Mouse (Mus musculus): ENCODE results near the gene Nyx. TPM values are rescaled to one million over a fixed set of nuclear protein-coding genes. Genes with fewer than 3 reads are reported as not detected.

The Nyx gene
- total and polyA plus RNA-seq, 2 experiments from 2014 or later: 0.32 to 0.33 TPM

GRCm38 (mm10) chrX:13471925-13472324 is 6.0 kb downstream of the Nyx start:
- 72% methylated on average over 3 of the region's 3 CpGs for WGBS
- Histone ChIP-seq H3K4me1 (ENCODE audit: insufficient read depth, low read length) (no peaks in the 10 kb centered on the region), H3K9me3 (ENCODE audit: low read length) (no peaks in the 10 kb centered on the region), H3K4me2 (ENCODE audit: low read depth, low read length, poor library complexity, severe bottlenecking) (no peak overlapping the region), H3K9ac (replicated peaks; ENCODE audit: low read length, poor library complexity, severe bottlenecking) (no peak overlapping the region), H3K4me3 (ENCODE audit: low read depth, low read length) (no peak overlapping the region), H3K27me3 (ENCODE audit: insufficient read depth, low read length) (no peaks in the 10 kb centered on the region), H3K36me3 (ENCODE audit: insufficient read depth, low read length) (no peaks in the 10 kb centered on the region), H3K27ac (ENCODE audit: low read depth, low read length) (no peak overlapping the region)
- no peak for TF ChIP-seq CTCF (IDR thresholded peaks at IDR 0.05)
- ATAC-seq (ENCODE audit: low FRiP score) (no peak), DNase-seq (ENCODE audit: low spot score) (no peak)

- no peak for TF ChIP-seq CTCF (IDR thresholded peaks at IDR 0.05)
- H3K9me3 ChIP-seq (ENCODE audit: low read length): no peaks in the 10 kb centered on the region
- ATAC-seq (ENCODE audit: low FRiP score): no peak
- H3K27me3 ChIP-seq (ENCODE audit: insufficient read depth, low read length): no peaks in the 10 kb centered on the region
- no peaks in the 10 kb centered on the region for H3K4me1 ChIP-seq (ENCODE audit: insufficient read depth, low read length)
- DNase-seq (ENCODE audit: low spot score): no peak
- no peak overlapping the region for H3K4me3 ChIP-seq (ENCODE audit: low read depth, low read length)
- no peaks in the 10 kb centered on the region for H3K36me3 ChIP-seq (ENCODE audit: insufficient read depth, low read length)
- no peak overlapping the region for H3K27ac ChIP-seq (ENCODE audit: low read depth, low read length)
- H3K9ac ChIP-seq (replicated peaks; ENCODE audit: low read length, poor library complexity, severe bottlenecking): no peak overlapping the region
- H3K4me2 ChIP-seq (ENCODE audit: low read depth, low read length, poor library complexity, severe bottlenecking): no peak overlapping the region
- WGBS: 90% methylated on average over 4 of the region's 4 CpGs
Observed at GRCm38 (mm10) chrX:13472751-13473225, 6.9 kb downstream of the Nyx start.

- Histone ChIP-seq H3K36me3 (ENCODE audit: insufficient read depth, low read length) (no peaks in the 10 kb centered on the region), H3K4me1 (ENCODE audit: insufficient read depth, low read length) (no peaks in the 10 kb centered on the region), H3K4me2 (ENCODE audit: low read depth, low read length, poor library complexity, severe bottlenecking) (no peak overlapping the region), H3K4me3 (ENCODE audit: low read depth, low read length) (no peak overlapping the region), H3K9me3 (ENCODE audit: low read length) (no peaks in the 10 kb centered on the region), H3K9ac (replicated peaks; ENCODE audit: low read length, poor library complexity, severe bottlenecking) (no peak overlapping the region), H3K27ac (ENCODE audit: low read depth, low read length) (no peak overlapping the region), H3K27me3 (ENCODE audit: insufficient read depth, low read length) (no peaks in the 10 kb centered on the region; the same call in 1 of the 2 replicates)
- TF ChIP-seq CTCF (IDR thresholded peaks at IDR 0.05): no peak
- WGBS: 63% methylated on average over 1 of the region's 1 CpGs
- ATAC-seq (ENCODE audit: low FRiP score): no peak
- DNase-seq (ENCODE audit: low spot score): no peak
Observed at GRCm38 (mm10) chrX:13475382-13475781, 9.5 kb downstream of the Nyx start.

- no peak overlapping the region for H3K4me3 ChIP-seq (ENCODE audit: low read depth, low read length)
- H3K36me3 ChIP-seq (ENCODE audit: insufficient read depth, low read length): no peaks in the 10 kb centered on the region
- no peak overlapping the region for H3K4me2 ChIP-seq (ENCODE audit: low read depth, low read length, poor library complexity, severe bottlenecking)
- H3K4me1 ChIP-seq (ENCODE audit: insufficient read depth, low read length): no peaks in the 10 kb centered on the region
- no peaks in the 10 kb centered on the region; the same call in 1 of the 2 replicates for H3K27me3 ChIP-seq (ENCODE audit: insufficient read depth, low read length)
- no peak overlapping the region for H3K9ac ChIP-seq (replicated peaks; ENCODE audit: low read length, poor library complexity, severe bottlenecking)
- DNase-seq (ENCODE audit: low spot score) (no peak), ATAC-seq (ENCODE audit: low FRiP score) (no peak)
- 0 out of 2 replicates have a peak overlapping the region, but pooled peaks have one; percentile 2 for H3K27ac ChIP-seq (ENCODE audit: low read depth, low read length)
- WGBS: 35% methylated on average over 2 of the region's 2 CpGs
- TF ChIP-seq CTCF (IDR thresholded peaks at IDR 0.05): no peak
- no peaks in the 10 kb centered on the region for H3K9me3 ChIP-seq (ENCODE audit: low read length)
Observed at GRCm38 (mm10) chrX:13477596-13477995, 11.7 kb downstream of the Nyx start.

GRCm38 (mm10) chrX:13478298-13478697 is 12.4 kb downstream of the Nyx start:
- 65% methylated on average over 5 of the region's 5 CpGs for WGBS
- H3K9ac ChIP-seq (replicated peaks; ENCODE audit: low read length, poor library complexity, severe bottlenecking): no peak overlapping the region
- no peaks in the 10 kb centered on the region for H3K9me3 ChIP-seq (ENCODE audit: low read length)
- no peaks in the 10 kb centered on the region; the same call in 1 of the 2 replicates for H3K27me3 ChIP-seq (ENCODE audit: insufficient read depth, low read length)
- H3K27ac ChIP-seq (ENCODE audit: low read depth, low read length): 0 out of 2 replicates have a peak overlapping the region, but pooled peaks have one; percentile 2
- no peaks in the 10 kb centered on the region for H3K4me1 ChIP-seq (ENCODE audit: insufficient read depth, low read length)
- no peak for TF ChIP-seq CTCF (IDR thresholded peaks at IDR 0.05)
- DNase-seq (ENCODE audit: low spot score): no peak
- no peak overlapping the region for H3K4me3 ChIP-seq (ENCODE audit: low read depth, low read length)
- H3K4me2 ChIP-seq (ENCODE audit: low read depth, low read length, poor library complexity, severe bottlenecking): no peak overlapping the region
- ATAC-seq (ENCODE audit: low FRiP score): no peak
- H3K36me3 ChIP-seq (ENCODE audit: insufficient read depth, low read length): no peaks in the 10 kb centered on the region

- no peak for DNase-seq (ENCODE audit: low spot score)
- Histone ChIP-seq H3K4me1 (ENCODE audit: insufficient read depth, low read length) (no peaks in the 10 kb centered on the region), H3K4me3 (ENCODE audit: low read depth, low read length) (no peak overlapping the region), H3K27ac (ENCODE audit: low read depth, low read length) (no peak overlapping the region), H3K9ac (replicated peaks; ENCODE audit: low read length, poor library complexity, severe bottlenecking) (no peak overlapping the region), H3K4me2 (ENCODE audit: low read depth, low read length, poor library complexity, severe bottlenecking) (no peak overlapping the region), H3K27me3 (ENCODE audit: insufficient read depth, low read length) (no peaks in the 10 kb centered on the region; the same call in 1 of the 2 replicates), H3K9me3 (ENCODE audit: low read length) (no peaks in the 10 kb centered on the region), H3K36me3 (ENCODE audit: insufficient read depth, low read length) (no peaks in the 10 kb centered on the region)
- no peak for TF ChIP-seq CTCF (IDR thresholded peaks at IDR 0.05)
- ATAC-seq (ENCODE audit: low FRiP score): no peak
Observed at GRCm38 (mm10) chrX:13479570-13479969, 13.7 kb downstream of the Nyx start.

Data from midbrain, postnatal 0 days (tissue).